Mouse (Mus musculus): ENCODE measurements around the gene Slc9a9.

Gene Slc9a9

GRCm38 (mm10) chr9:95229147-95229546 is 559.4 kb downstream of the Slc9a9 start:
- DNase-seq: peak; percentile 68 to 71

DNA sequence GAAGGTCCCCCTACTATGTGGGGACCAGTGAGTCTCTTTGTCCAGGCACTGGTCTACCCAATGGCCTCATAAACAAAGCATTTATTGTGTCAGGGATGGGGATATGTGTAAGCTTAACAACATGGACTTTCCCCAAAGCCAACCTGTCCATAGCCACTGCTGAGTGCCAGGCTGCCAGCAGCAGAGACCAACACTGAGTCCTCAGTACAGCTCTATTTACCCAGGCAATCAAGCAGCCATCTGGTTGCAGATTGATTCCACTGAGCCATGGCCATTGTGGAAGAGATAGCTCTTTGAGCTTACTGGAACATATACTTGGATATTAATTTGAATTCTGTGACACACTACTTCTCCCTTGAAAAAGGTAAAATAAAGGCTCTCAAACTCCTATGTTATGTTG is 570.2 kb downstream of the Slc9a9 start:
- DNase-seq: no peak

DNA sequence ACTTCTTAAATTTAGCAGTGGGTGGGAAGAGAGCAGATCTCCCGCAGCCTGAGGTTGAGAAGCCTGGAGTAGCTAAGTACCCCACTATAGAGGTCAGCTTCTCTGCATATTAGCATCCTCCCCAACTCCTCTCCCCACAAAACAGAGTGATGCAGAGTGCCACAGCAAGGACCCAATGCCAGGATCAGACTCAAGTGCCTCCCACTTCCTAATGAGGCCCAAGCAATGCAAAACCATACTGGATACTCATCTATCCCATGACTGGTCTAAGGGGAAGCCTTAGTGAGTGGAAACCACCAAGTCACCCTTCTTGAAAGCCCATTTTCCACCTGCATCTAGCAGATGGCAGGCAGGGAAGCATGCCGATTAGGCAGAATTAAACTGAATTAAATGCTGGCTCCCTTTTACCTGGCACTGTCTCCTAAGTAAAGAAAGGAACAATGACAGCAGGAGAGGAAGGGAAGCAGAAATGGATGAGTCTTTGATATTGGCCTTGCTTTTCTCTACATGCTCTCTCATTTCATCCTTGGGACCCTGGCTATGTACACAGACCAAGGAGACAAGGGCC is 573.0 kb downstream of the Slc9a9 start:
- peak; percentile 17 to 26 for DNase-seq

- no peak for DNase-seq
These were observed 584.5 kb downstream of the Slc9a9 start for GRCm38 (mm10) chr9:95254162-95254561.

DNA sequence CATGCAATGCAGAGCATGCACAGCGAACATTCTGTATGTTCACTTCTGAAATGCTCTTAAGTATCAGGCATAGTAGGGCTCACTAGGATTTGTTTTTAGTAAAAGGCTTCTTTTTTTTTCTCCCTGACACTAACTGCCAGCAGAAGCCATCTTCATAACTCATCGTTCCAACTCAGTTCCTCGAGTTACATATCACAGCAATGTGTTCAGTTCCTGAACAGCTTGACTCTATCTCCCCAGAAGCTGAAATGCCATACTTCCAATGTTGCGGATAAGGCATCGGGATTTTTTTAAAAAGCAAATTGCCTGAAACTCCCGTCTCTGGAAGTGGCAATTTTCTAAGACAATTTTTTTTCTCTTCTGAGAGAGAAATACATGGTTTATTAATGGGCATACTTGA is 586.1 kb downstream of the Slc9a9 start:
- DNase-seq: no peak

- DNase-seq: no peak
These were observed 587.1 kb downstream of the Slc9a9 start for GRCm38 (mm10) chr9:95256680-95257316.

GRCm38 (mm10) chr9:95262851-95263250 is 593.1 kb downstream of the Slc9a9 start:
- no peak for DNase-seq

GRCm38 (mm10) chr9:95263867-95264509 is 594.3 kb downstream of the Slc9a9 start:
- no peak for DNase-seq

GRCm38 (mm10) chr9:95266179-95266578 is 596.5 kb downstream of the Slc9a9 start:
- DNase-seq: no peak

- no peak for DNase-seq
These were observed 597.2 kb downstream of the Slc9a9 start for GRCm38 (mm10) chr9:95266924-95267323.

GRCm38 (mm10) chr9:95279590-95280344 is 610.1 kb downstream of the Slc9a9 start:
- DNase-seq: no peak

Data from cerebellum, postnatal 36 days (tissue).